Mouse (Mus musculus) cerebellum, adult 2 months (tissue): ENCODE measurements around the gene Rps15. TPM values are rescaled to one million over a fixed set of nuclear protein-coding genes. Genes with fewer than 3 reads are reported as not detected.
A peak's percentile ranks its signal among the peaks of the same experiment; 100 is the strongest.

Experiments
- DNase-seq, 2 experiments: peaks; one replicate each; pipeline ENCODE4 v3.0.0; 2021
- H3K27ac ChIP-seq: fragments of 200-500 bp; 2 replicates; pipeline ENCODE4 v1.5.1; 2012; ENCODE audit warnings: low read length, control low read depth, inconsistent platforms; ENCODE audit not compliant: insufficient read depth
- H3K27me3 ChIP-seq: fragments of 200-500 bp; 2 replicates; pipeline ENCODE4 v1.6.1; 2012; ENCODE audit warnings: inconsistent platforms, mild to moderate bottlenecking, low read length, moderate library complexity; ENCODE audit not compliant: control insufficient read depth, insufficient read depth
- H3K4me1 ChIP-seq: fragments of 200-500 bp; 2 replicates; pipeline ENCODE4 v1.6.1; 2011; ENCODE audit warnings: low read length; ENCODE audit not compliant: control insufficient read depth, insufficient read depth
- H3K4me3 ChIP-seq: fragments of 200-500 bp; replicated peaks from 2 replicates; pipeline ENCODE3; 2011; ENCODE audit warnings: mild to moderate bottlenecking, low read depth, low read length, control low read depth; ENCODE audit not compliant: insufficient read depth
- CTCF ChIP-seq: fragments of 200-500 bp; IDR thresholded peaks from 2 replicates; pipeline ENCODE4 v1.5.1; 2011; ENCODE audit warnings: low read depth, mild to moderate bottlenecking, control low read depth, low read length, moderate library complexity, borderline replicate concordance; ENCODE audit not compliant: insufficient read depth
- POLR2A ChIP-seq: fragments of 200-500 bp; IDR thresholded peaks from 2 replicates; pipeline ENCODE4 v1.6.1; 2011; ENCODE audit warnings: low read length, control low read depth, borderline replicate concordance; ENCODE audit not compliant: insufficient read depth
- WGBS: fragments of 180-500 bp; shearing (Covaris S2); methylation state at CpG from one replicate; pipeline ENCODE4 v1.1.7; 2018; 5-methylcytosine and 5-hydroxymethylcytosine counted together
- polyA plus RNA-seq: library from polyadenylated mRNA; depleted of rRNA; stranded (reverse); fragments of >200 nt; gene quantifications from 2 replicates; pipeline ENCODE4 v1.2.3, GENCODE M21; 2012

The Rps15 gene
- polyA plus RNA-seq, 1 experiment: 1,454 TPM

DNA sequence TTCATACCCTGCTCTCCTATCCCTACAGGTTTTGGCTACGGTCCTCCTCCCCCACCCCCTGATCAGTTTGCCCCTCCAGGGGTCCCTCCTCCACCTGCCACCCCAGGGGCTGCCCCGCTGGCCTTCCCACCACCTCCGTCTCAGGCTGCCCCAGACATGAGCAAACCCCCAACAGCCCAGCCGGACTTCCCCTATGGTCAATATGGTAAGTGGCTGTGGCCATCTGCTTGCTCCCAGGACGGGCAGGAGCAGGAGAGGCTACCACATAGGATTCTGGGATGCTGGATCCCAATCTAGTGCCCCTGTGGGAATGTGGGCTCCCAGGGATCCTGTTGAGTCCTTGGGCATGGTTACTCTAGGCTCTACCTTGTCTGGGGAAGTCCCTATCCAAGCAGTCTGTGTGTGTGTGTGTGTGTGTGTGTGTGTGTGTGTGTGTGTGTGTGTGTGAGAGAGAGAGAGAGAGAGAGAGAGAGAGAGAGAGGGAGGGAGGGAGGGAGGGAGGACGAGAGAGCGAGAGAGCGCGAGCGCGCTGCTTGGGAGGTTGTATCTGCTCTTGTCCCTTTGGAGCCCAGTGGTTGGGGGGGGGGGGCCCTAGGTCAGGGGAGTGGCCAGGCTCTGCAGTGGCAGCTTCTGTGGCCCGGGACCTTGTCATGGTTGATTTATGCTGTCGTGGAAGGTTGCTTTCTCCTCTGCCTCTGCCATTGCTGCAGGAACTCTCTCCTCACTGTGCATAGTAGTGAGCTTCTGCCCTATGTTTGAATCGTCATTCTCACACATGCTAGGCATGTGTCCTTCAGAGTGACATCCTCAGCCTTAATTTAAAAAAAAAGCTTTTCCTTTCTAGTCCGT is 6.8 kb upstream of the Rps15 start:
- WGBS: 57% methylated on average over 15 of the region's 15 CpGs
- TF ChIP-seq POLR2A (no peak), CTCF (no peak)
- Histone ChIP-seq H3K27me3 (no peaks in the 10 kb centered on the region), H3K27ac (no peak overlapping the region), H3K4me3 (no peak overlapping the region), H3K4me1 (peaks cover 35% of the 10 kb centered on the region)
- no peak for DNase-seq

- no peak overlapping the region for H3K4me3 ChIP-seq
Observed at GRCm38 (mm10) chr10:80288097-80288496, 4.2 kb upstream of the Rps15 start.

GRCm38 (mm10) chr10:80288657-80289056 is 3.6 kb upstream of the Rps15 start:
- Histone ChIP-seq H3K27ac (no peak overlapping the region), H3K27me3 (no peaks in the 10 kb centered on the region), H3K4me3 (no peak overlapping the region), H3K4me1 (peaks cover 7% of the 10 kb centered on the region)
- no peak for DNase-seq
- no peak for TF ChIP-seq CTCF
- no peak for TF ChIP-seq POLR2A
- WGBS: 62% methylated on average over 8 of the region's 8 CpGs

More at GRCm38 (mm10) chr10:80288097-80288496, 4.2 kb upstream of the Rps15 start:
- no peak overlapping the region for H3K27ac ChIP-seq
- H3K27me3 ChIP-seq: no peaks in the 10 kb centered on the region
- no peak for DNase-seq
- TF ChIP-seq CTCF: no peak
- WGBS: 89% methylated on average over 12 of the region's 12 CpGs
- H3K4me1 ChIP-seq: peaks cover 13% of the 10 kb centered on the region

DNA sequence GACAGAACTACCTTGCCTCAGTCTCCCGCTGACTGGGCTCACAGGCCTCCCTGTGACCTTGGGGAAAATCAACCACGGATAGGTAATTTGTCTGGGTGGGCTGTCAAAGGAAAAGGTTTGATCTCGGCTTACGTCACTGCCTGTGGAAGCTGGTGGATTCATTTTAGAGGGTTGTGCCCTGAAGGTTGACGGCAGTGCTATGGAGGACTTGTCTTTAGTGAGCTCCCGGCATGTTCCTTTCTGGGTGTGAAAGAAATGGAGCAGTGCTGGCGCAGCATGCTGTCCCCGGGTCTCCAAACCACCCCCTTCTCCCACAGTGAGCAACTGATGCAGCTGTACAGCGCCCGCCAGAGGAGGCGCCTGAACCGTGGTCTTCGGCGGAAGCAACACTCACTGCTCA is 1.1 kb downstream of the Rps15 start:
- no peak for DNase-seq
- H3K27me3 ChIP-seq: no peaks in the 10 kb centered on the region
- no peak overlapping the region for H3K27ac ChIP-seq
- peak overlapping the region; percentile 91 for H3K4me3 ChIP-seq
- 10% methylated on average over 14 of the region's 14 CpGs for WGBS
- TF ChIP-seq CTCF: no peak
- TF ChIP-seq POLR2A: no peak
- peaks cover 20% of the 10 kb centered on the region for H3K4me1 ChIP-seq

DNA sequence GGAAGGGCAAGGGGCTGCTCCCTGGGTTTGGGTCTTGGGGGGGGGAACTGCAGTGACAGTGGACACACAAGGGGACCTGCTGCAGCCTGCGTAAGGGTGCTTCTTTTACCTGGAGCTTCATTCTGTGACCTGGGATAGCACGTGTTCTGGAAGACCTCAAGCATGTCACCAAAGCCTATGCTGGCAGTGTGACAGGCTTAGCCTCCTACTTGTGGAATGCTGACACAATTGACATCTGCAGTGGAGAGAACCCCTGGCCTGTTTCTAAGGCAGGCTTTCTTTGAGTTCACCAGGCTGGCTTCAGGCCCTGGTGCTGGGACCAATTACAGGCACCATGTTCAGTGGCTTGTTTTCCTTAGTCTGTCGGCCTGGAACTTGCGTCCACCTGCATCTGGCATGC is 2.1 kb downstream of the Rps15 start:
- Histone ChIP-seq H3K27me3 (no peaks in the 10 kb centered on the region), H3K4me3 (no peak overlapping the region), H3K27ac (no peak overlapping the region), H3K4me1 (peaks cover 23% of the 10 kb centered on the region)
- TF ChIP-seq POLR2A (no peak), CTCF (no peak)
- DNase-seq: no peak
- 63% methylated on average over 4 of the region's 4 CpGs for WGBS

DNA sequence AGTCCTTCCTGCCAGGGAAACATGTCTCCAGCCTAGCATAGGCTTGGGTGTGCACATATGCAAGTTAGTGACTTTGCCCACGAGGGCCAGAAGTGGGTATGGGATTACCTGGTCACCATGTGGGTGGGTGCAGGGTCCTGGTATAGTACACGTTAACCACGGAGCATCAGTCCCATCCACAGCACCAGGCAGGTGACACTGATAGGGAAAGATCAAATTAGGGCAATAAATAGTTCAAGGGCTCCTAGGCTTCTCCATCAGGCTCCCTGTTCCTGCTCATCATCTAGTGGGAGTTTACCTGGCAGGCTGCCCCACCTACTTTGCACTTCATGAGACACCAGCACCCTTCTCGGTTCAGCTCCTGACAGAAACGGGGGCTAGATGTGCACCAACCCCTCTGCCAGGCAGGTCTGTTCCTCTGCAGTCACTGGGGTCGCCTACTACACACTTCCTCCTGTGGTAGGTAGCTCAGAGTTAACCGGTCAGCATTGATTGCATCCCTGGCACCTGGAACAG is 2.6 kb downstream of the Rps15 start:
- WGBS: 44% methylated on average over 7 of the region's 7 CpGs

DNA sequence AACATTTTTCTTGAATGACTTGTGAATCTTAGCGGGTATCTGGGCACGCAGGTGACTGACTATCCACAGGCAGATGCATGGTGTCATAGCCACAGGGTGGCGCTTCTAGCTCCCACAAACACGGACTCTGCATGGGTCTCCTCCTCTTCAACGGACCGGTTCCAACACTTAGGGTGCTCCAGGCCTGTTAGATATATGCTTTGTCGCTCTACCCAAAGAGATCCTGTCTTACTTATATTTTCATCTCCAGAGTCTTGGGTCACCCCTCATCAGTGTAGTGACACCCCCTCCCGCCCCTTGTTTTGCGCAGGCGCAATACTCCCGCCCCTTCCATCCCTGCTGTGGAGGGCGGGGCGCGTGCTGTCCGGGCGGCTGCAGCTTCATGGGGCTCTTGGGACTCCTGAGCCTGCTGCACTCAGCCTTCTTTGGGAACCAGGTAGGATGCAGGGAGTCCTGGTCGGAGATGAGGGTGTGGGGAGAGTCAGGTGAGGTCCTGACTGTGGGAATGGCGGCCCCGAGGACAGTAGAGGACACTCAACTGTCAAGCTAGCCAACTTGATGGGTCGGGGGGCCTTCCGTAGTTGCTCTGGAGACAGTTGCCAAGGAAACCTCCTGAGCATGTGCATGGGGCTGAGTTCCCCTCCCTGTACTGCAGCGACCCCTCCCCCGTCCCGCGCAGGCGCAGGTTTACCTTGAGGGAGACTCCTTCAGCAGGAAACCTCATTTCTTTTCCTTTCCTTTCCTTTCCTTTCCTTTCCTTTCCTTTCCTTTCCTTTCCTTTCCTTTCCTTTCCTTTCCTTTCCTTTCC is 3.6 kb downstream of the Rps15 start, which contains the start of gene Apc2:
Gene Apc2 (plus strand): TSS at position 360 of the 808 bp plus-strand sequence.
- DNase-seq: peak; percentile 83 to 89
- TF ChIP-seq CTCF (peak; percentile 80), POLR2A (peak; percentile 69; the same call in 1 of the 2 replicates)
- Histone ChIP-seq H3K27me3 (no peaks in the 10 kb centered on the region), H3K27ac (peak within 1 kb of the TSS; percentile 87), H3K4me1 (peaks cover 29% of the 10 kb centered on the region), H3K4me3 (peak within 1 kb of the TSS; percentile 80)
- 1% methylated on average over 26 of the region's 26 CpGs for WGBS

More for the DNA sequence above, 2.6 kb downstream of the Rps15 start:
- no peak overlapping the region for H3K4me3 ChIP-seq
- peaks cover 23% of the 10 kb centered on the region for H3K4me1 ChIP-seq
- no peaks in the 10 kb centered on the region for H3K27me3 ChIP-seq
- TF ChIP-seq CTCF (no peak), POLR2A (no peak)
- DNase-seq: no peak
- H3K27ac ChIP-seq: no peak overlapping the region
